Mouse (Mus musculus): ENCODE measurements around the gene Spink8. TPM values are rescaled to one million over a fixed set of nuclear protein-coding genes. Genes with fewer than 3 reads are reported as not detected.

Gene Spink8
- total RNA-seq, 2 experiments from 2014 or later = not detected

- no peak for DNase-seq
Observed at GRCm38 (mm10) chr9:109870983-109871572, 59.0 kb downstream of the Spink8 start.

GRCm38 (mm10) chr9:109874797-109875691 is 63.0 kb downstream of the Spink8 start, which contains the start of gene Cdc25a:
TSS of gene Cdc25a (plus strand) at chr9:109875579.
- DNase-seq = peak; percentile 98

GRCm38 (mm10) chr9:109875695-109876601 is 63.9 kb downstream of the Spink8 start:
- peak; percentile 79 for DNase-seq

Other genes starting within 250 kb of the Spink8 start
- not detected for gene Fbxw15, start 244.0 kb upstream of the Spink8 start, total RNA-seq (2021)
- not detected for gene Fbxw24, start 186.2 kb upstream of the Spink8 start, total RNA-seq (2021)
- gene Fbxw25, start 147.6 kb upstream of the Spink8 start, total RNA-seq (2021) = not detected
- not detected for gene Fbxw18, start 109.6 kb upstream of the Spink8 start, total RNA-seq (2021)
- not detected for gene Fbxw26, start 66.2 kb upstream of the Spink8 start, total RNA-seq (2021)
- gene Fbxw27, start 21.6 kb upstream of the Spink8 start, total RNA-seq (2021) = not detected
- 10 to 100 TPM; 22.1 to 26.8 TPM for gene Nme6, start 20.5 kb downstream of the Spink8 start, total RNA-seq (2021)
- not detected for gene Camp, start 37.3 kb downstream of the Spink8 start, total RNA-seq (2021)
- gene Cdc25a, start 63.3 kb downstream of the Spink8 start, total RNA-seq (2021) = 1 to 10 TPM; 3.6 to 3.7 TPM
- gene Map4, start 119.2 kb downstream of the Spink8 start, total RNA-seq (2021) = 100 to 1,000 TPM; 426 to 444 TPM

Data from gastrocnemius, postnatal 25 days (tissue).